Mouse (Mus musculus) thymus, postnatal 14 days (tissue): Measurements from ENCODE around the gene Pitpnc1.

Experiments
- DNase-seq: peaks from one replicate; pipeline ENCODE4 v3.0.0; 2021

The Pitpnc1 gene

DNA sequence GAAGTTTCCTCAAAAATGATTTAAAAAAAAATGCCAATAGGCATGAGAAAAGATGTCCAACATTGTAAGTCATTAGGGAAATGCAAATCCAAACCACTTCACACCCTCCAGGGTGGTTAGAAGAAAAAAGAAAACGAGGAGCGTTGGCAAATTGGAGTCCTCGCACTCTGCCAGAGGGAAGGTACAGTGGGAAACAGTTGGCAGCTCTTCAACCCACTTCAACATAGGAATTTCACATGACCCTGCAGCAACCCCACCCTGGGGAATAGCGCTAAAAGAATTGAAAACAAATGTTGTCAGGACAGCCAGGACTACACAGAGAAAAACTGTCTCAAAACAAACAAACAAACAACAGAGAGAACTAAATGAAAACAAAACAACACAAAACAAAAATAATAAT lies 32.8 kb downstream of the Pitpnc1 start:
- DNase-seq, result no peak

DNA sequence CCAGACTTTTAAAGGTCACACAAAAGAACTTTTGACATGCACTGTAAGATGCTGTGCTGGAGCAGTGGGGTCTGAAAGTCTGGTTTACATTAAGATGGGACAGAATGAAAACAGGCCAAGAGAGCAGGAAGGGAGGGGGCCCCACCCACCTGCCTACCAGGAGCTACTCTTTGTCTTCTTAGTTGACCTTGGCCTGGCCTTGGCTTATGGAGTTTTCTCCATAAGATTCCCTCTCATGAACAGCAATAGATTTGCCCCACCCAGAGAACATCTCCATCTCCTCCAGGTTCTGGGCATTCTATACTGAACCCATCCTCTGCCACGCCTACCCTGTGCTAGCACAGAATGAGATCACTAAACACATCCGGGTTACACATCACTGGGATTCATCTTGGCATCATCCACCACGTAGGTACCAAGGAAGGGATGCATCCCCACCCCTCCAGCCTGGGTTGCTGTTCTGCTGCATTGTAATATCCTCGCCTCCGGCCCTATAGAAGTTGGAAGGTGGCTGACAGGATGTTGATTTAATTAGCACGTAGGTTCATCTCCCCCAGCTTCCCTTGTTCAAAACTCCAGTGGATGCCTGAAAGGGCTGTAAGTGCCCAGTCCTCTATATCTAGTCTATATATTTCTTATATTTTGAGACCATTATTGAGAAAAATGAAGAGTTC lies 34.6 kb downstream of the Pitpnc1 start:
- DNase-seq, result no peak

DNA sequence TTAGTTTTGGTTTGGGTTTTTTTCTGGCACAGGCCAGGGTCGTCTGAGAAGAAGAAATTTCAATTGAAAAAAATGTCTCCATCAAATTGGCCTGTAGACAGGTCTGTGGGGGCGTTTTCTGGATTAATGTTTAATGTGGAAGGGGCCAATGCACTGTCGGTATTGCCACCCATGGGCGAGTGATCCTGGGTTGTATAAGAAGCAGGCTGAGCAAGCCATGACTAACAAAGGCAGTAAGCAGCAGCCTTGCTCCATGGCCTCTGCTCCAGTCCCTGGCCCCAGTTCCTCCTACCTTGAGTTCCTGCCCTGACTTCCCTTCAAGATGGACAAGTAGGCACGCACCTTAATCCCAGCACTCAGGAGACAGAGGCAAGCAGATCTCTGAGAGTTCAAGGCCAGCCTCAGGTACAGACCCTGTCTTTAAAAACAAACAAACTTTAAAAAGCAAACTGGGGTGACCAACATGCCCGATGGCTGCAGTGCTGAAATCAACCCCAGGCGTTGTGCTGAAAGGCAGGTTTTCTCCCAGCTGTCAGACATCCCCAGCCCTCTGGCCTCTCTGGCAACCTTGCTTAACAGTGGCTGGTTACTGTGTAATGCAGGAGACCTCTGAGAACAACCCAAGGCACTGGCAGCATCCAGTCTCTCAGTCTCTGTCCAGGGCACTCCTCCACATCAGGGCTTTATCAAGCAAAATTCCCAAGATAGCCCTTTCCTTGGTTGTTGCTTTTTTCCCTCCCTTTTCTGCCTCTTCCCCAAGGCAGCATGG lies 39.1 kb downstream of the Pitpnc1 start:
- DNase-seq, result no peak

DNA sequence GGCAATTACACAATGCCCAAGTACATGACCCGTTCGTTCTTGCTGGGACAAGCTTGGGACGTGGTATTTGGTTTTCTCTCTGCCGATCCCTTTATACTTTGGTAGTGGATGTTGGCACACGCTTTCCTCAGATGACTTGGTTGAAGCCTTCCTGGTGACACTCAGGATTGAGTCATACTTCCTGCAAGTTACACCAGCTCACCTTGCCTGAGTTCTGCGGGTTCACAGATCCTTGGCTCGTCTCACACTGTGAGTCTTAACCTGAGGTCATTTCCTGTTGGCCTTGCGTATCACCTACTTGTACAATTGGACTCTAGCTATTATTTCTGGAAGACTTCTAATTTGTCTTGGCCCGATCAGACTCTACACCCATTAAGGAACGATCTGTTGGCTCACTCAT lies 42.5 kb downstream of the Pitpnc1 start:
- DNase-seq, result no peak

DNA sequence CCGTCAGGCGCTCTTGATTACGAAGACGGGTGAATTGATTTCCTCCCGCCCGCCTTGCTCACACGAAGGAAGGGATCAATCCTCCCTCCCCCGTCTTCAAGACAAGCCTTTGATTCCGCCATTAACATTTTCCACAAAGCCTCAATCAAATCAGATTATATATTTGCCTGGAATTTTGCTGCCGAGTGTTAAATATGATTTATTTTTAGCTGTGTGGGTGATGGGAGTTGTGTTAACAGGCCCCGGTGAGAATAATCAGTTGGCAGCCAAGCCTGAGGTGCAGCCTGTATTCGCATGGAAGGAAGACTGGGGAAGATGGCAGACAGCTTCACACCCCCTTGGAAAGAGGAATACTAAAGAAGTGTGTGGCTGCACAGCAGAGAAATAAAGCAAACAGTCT lies 46.3 kb downstream of the Pitpnc1 start:
- no peak for DNase-seq

DNA sequence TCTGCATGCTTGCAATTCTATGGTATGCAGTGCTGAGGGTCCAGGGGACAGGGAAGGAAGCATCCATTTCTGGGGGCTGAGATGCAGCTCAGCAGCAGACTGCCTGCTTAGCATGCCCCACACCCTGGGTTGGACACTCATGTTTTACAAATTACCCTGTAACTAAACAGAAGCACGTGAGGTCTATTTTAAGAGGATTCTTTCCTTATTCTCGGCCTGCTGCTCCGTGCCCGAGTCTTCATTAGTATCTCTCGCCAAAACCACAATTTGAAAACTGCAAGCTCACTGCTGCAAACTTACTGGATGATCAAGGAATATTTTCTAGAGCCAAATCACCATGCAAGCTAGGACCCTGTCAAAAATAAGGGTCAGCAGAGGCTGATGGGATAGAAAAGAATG lies 48.1 kb downstream of the Pitpnc1 start:
- peak; percentile 19 for DNase-seq

DNA sequence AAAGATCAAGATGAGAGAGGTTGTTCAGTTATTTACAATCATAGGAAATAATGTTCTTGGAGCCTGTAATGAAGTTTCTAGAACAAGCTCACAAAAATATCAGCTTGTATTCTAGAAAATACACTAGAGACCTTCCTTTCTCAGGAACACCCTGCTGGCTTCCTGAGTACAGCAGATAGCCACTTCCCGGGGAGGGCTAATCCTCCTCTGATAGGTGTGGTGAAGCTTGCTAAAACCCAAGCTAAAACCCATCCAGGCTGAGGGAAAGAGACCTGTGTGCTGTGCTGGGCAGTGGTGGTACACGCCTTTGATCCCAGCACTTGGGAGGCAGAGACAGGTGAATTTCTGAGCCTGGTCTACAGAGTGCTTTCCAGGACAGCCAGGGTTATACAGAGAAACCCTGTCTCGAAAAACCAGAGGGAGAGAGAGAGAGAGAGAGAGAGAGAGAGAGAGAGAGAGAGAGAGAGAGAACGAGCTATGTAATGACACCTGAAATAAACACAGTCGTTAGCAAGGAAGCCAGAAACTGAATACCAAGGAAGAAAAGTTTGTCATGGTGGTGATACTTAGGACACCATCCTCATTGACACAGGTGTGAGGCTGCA lies 48.6 kb downstream of the Pitpnc1 start:
- DNase-seq, result peak; percentile 32

DNA sequence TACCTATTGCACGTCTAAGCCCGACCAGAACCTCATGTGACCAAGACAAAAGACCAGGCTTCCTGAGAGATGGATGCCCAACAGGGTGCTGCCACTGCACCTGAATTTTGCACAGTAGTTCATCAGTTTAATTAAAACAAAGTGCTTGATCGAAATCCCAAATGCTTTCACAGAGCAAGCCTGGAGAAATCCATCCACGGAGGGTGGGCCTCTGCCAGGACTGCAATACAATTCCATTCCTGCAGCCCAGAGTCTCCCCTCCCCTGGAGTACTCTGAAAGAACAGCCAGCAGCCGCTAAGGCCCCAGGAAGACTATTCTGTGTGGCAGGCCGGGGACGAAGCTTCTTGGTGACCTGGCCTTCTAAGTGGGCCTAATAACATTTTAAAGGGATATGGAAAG lies 50.6 kb downstream of the Pitpnc1 start:
- no peak for DNase-seq

DNA sequence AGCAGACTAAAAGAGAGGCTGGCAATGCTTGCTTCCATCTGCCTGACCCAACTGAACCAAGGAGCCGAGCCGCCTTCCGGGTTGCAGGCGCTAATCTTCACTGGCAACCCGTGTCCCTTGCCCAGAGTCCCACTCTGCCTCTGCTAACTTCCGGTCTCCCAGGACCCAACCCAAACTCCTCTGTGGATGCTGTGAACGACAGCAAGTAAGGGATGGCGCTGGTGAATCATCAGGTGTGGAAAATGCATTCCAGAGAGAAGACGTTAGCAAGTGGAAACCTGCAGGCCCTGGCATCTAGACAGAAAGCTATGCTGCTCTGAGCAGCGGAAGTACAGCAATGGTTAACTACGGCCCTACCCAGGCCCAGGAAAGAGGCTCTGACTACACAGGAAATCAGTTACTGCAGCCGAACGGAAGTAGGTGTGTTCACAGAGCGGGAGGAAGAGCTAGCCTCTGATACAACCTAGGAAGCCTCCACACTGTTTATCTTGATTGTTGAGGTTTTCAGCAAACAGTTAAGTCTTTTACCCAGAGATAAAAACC lies 53.4 kb downstream of the Pitpnc1 start:
- peak; percentile 85 for DNase-seq

DNA sequence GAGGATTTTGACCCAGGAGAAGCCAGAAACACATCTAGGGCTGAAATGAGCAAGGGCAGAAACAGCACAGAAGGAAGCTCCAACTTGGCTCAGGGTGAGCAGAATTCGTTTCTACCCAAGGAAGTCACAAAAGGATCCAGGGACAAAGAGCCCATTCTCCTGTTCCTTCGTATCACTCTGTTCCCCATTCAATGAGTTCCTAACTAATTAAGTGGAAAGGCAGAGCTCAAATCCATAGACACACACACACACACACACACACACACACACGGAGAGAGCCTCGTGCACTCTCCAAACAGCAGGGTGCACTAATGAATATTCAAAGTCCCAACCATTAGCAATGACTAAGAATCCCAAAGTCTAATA lies 54.0 kb downstream of the Pitpnc1 start:
- peak; percentile 19 for DNase-seq

DNA sequence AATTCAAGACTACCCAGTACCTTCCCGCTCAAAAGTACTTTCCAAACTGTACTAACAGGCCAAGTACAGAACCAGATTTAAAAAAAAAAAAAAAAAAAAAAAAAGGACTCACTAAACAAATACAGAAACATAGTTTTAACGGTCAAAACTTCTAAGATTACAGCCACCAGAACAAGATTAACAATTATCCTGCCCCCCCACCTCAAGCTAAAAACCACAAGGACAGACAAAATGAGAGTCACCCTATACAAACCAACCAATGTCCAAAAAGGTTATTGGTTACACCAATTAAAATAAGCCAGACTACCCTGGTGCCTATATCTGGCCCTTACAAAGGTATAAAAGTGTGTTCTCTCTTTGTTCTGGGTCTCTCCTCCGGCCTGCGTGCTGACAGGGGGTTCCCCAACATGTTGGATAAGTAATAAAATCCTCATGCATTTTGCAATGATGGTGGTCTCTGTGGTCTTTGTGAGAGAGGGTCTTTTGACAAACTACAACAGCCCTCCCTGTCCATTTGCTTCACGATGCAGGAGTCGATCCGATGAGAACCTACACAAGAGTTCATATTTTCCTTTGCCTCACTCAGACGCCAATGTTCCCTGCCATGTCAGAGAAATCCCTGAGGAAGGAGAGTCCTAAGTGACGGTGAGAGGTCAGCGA lies 54.5 kb downstream of the Pitpnc1 start:
- no peak for DNase-seq

DNA sequence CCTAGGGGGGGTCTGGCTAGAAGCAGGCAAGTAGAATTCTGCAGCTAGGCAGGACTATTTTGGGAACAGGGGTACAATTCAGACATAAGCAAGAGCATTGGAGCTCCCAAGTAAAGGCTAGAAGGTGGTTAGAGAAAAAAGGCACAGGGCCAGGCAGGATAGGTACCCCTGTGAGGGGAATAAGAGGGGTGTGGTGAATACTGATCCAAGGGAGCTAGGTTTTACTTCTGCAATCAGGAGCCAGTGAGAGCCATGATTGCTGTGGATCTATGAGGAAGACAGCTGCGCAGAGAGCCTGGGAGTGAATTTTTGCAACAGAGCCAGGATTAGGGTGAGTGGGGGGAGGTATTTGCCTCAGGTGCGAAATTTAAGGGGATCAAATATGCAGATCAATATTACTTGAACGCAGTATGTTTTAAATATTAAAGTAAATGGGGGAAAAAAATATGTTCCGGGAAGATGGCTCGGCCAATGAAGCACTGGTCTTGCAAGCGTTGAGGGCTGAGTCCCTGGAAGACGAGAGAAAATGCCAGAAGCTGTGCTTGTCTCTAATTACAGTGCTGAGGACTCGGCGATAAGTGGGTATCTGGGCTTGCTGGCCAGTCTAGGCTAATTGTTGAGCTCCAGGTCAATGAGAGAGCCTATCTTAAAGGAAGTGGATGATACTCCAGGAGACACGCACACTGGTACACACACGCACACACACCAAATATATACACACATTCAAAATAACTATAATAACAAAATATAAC lies 55.3 kb downstream of the Pitpnc1 start:
- DNase-seq, result no peak

DNA sequence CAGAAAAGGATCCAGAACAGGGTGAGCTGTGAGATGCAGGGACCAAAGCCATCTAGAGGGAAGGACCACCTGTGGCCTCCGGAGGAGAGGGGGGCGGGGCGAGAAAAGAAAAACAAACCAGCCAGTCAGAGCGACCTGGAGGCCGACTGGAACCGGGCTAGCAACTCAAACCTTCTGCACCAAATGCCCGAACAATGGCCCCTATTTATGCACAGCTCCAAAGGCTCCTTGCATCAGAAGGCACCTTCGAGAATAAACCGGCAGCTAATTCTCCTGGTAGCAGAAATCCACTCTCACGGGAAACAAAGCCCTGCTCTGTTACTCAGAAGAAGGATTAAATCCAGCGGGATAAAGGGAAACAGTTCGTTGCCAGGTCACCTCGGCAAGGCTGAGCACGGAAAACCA lies 57.2 kb downstream of the Pitpnc1 start:
- DNase-seq, result peak; percentile 85

DNA sequence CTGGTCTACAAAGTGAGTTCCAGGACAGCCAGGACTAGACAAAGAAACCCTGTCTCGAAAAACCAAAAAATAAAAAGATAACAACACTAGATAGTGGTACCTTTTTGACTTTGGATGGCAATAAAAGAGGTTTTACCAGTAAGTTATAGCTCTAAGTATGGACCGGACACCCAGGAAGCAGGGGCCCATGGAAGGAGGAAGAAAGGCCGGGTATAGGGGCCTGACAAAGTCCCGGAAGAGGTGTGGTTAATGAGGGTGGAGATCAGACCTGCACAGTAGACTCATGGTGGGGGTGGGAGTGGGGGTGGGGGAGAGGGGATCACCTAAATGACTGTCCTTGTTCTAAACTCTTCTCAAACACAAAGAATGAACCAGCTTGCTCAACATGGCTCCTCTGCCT lies 58.4 kb downstream of the Pitpnc1 start:
- DNase-seq, result no peak

DNA sequence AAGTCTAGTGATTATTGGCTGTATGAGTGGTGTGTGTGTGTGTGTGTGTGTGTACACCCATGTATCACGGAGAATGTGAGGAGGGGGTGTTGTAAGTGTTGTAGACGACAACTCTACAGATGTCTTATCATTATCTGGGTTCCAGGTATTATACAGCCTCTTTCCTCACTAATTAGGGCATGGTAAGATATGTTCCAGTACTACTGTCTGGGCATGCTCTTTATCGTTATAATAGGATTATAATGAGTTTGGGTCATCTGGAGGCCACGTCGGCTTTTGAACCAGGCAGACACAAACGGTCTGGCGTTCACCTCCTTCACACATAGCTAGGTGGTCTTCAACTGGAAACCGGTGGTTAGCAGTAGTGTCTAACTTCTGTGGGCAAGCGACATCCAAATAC lies 58.9 kb downstream of the Pitpnc1 start:
- no peak for DNase-seq

DNA sequence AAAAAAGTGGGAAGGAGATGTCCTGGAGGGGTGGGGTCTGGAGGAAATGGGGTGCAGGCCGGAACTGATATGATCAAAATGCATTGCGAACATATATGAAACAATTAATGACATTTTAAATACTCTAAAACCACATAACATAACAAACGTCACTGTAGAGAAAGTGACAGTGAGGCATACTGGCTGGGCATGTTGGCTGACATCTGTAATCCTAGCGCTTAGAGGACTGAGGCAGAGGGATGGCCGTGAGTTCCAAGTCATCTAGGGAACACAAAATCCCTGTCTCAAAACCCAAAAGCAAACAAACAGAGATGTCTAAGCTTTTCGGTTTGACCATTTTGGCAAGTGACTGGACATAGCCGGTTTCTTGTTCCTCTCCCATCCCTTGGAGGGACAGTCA lies 59.7 kb downstream of the Pitpnc1 start:
- DNase-seq, result no peak

DNA sequence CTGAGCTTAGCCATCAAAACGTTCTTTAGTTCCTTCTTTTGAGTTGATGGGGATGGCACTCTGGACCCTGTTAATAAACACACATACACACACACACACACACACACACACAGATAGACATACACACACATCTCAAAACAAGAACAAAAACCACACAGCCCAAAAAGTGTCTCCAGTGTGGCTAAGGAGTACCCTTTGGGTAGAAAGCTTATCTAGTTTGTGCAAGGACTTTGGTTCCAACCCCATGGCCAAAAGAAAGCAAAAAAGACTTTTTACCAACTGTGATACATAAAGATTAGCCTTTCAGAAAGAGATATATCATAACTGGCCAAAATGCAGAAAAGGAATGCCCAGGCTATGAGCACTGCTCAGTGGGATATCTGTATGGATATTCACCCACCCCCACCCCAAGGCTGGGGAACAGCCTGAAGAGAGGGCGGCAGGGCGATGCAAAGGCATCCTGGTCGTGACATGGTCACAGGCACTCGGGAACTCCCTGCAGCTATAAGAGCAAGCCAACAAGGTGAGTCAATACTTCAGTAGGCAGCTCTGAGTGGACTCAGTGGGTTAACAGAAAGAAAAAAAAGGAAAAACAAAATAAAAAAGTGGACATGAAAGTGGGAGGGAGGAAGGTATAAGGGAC lies 60.3 kb downstream of the Pitpnc1 start:
- DNase-seq, result no peak

DNA sequence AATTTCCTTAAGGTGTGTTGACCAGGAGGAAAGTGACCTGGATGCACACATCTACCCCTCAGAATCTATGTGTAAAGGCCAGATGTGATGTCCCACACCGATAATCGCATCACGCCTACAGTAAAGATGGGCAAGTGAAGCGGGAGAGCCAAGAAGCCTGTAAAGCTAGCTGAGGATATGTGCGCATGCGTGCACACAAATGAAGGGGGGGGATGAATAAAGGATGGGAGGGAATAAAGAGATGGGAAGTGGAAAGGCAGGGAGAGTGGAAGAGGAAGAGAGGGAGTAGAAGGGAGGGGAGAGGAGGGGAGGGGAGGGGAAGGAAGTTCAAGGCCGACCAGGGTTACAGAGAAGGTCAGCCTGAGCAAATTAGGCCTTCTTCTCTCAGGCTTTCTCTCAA lies 61.6 kb downstream of the Pitpnc1 start:
- DNase-seq, result no peak

DNA sequence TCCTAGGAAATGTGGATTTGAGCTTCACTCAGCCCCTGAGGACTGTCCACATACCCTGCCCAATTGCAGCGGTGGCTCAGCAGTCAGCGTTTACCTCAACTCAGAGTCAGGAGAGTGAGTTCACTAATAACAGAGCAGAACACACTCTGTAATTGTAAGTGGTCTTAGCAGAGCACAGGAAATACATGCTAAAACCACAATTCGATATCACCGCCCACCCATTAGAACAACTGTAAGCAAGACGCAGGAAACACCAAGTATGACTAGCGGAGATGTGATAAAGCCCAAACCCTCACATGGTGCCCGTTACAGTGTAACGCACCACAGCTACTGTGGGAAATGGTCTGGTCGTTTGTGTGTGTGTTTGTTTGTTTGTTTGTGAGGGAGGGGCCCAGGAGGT lies 62.8 kb downstream of the Pitpnc1 start:
- no peak for DNase-seq

DNA sequence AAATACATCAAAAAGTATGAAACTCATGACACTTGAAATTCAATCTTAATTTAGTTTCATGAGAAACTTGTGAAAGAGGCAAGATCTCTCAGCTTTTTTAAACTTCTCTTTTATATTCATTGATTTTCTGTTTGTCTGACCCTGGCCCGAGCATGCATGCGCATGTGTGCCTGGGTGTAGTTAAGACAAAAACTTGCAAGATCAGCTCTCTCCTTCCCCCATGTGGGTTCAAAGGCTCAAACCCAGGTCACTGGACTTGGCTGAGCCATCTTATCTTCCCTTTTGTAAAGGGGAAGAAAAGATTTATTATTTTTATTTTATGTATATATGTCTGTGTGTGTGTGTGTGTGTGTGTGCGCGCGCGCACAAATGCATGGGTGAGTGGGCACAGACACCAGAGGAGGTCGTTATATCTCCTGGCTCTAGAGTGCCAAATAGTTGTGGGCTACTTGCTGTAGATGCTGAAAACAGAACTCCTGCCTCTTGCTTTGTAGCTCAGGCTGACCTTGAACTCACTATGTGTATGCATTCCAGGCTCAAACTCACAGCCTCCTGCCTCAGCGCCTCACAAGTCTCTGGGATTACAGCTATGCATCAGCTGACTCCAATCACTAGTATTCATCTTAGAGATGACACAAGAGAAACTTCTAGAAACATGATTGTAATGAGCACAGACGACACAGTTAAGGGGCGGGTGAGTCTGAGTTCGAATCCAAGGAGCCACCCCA lies 64.7 kb downstream of the Pitpnc1 start:
- no peak for DNase-seq

DNA sequence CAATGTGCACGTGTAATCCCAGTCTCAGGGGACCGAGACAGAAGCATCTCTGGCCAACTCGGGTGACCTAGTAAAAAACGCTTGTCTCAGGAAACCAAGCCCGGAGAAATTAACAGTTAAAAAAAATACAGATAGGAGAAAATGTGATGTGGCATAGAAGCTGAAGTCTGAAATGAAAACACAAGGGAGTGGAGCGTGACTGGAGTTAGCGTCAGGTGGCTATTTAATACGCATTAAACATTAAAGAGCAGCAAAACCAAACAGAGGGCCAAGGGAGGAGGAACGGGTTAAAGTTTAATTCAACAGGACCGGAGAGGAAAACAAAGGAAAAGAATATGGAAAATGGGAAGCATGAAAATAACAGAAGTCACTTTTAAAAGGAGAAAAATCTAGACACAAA lies 67.2 kb downstream of the Pitpnc1 start:
- no peak for DNase-seq
